Mouse (Mus musculus) right cerebral cortex, adult 2 months (tissue): Measurements from ENCODE around the gene Gm12169.
"Not testable (repeated sequence)": the region's sequence is repeated elsewhere in the genome, so short reads cannot be mapped to it uniquely, and the experiment has no call there.

Experiments used
- DNase-seq, 2 experiments: peaks; one replicate each; pipeline ENCODE4 v3.0.0; 2021 to 2022; ENCODE audit warnings: low spot score in 2 of 2

Gm12169 gene

DNA sequence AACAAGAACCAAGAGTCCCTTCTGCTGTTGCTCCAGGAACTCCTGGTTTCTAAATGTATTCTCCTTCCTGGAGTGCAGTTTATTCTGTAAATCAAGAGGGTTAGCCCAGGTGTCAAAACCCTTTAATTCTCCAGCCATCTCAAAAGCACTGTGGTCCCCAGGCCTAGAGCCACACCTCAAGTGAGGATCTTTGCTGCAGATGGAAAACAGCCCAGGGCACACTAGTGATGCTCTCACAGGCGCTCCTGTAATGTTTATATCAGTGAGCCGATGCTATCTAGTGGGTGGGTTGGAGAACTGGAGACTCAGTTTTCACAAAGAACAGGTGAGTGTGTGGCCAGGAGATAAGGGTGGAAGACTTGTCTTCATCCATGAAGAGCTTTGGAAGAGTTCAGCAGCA lies at the start of gene Gm12169:
Gene Gm12169 (plus strand): TSS at position 301 of the 400 bp plus-strand sequence.
- DNase-seq = no peak

GRCm38 (mm10) chr11:46474220-46474619 lies 49.8 kb upstream of the Gm12169 start:
- DNase-seq = no peak

GRCm38 (mm10) chr11:46479311-46479710 lies 44.7 kb upstream of the Gm12169 start:
- DNase-seq = no peak

GRCm38 (mm10) chr11:46480517-46480916 lies 43.5 kb upstream of the Gm12169 start:
- DNase-seq = peak; percentile 3 to 10

DNA sequence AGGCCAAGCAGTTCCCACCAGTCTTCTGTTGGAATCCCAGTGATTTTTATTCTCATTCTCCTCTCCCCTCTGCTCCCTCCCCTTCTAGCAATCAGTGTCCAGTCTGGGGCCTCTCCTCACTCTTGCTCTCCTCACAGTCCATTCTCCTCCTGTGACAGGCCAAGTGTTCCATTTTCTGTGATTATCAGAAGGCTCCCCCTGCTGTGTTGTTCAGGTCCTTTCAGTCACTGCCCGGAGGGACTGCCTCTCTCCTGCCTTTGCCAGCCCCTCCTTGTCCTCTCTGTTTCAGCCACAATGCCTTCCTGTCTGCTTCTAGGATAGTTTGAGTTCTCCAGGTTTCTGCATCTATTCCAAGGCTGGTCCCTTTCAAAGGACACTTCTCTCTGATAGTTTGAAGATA lies 35.8 kb upstream of the Gm12169 start:
- DNase-seq = no peak

GRCm38 (mm10) chr11:46488650-46489049 lies 35.4 kb upstream of the Gm12169 start:
- DNase-seq = peak in 1 of 2 experiments; percentile 7

GRCm38 (mm10) chr11:46507146-46507545 lies 16.9 kb upstream of the Gm12169 start:
- DNase-seq = no peak

DNA sequence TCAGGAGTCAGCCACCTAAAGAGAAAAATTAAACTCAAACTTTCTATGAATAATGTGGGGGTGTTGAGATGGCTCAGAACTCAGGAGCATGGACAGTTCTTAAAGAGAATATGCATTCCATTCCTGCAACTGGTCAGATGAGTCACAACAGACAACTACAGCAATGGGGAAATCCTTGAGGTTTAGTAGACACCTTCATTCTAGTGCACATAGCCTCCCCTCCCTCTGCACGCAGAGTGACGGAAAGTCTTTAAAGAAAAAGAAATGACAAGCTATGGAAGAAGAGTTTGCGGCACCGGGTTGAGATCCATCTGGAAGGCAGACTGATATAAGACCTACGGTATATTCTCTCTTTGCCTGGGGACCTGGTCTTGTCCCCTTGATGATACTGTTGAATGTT lies 14.1 kb upstream of the Gm12169 start:
- no peak for DNase-seq

- DNase-seq = not testable (repeated sequence)
Observed at GRCm38 (mm10) chr11:46521341-46521740, 2.7 kb upstream of the Gm12169 start.

DNA sequence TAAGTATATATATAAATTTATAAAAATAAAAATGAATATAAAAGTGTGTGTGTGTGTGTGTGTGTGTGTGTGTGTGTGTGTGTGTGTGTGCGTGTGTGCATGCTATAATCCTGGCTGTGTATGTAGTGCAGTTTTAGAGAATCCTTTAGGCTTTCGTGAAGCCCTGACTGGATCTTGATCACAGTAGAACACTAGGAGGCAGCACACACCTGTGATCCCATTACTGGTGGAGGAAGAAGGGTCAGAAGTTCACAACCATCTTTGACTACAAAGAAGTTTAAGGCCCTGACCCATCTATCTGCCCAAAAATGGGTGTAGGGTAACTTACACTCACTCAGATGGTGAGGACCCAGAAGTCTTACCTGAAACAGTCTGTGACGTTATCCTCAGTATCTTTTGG lies 1.3 kb upstream of the Gm12169 start:
- DNase-seq = no peak

- DNase-seq = no peak
Observed at GRCm38 (mm10) chr11:46530149-46530548, 6.1 kb downstream of the Gm12169 start.

DNA sequence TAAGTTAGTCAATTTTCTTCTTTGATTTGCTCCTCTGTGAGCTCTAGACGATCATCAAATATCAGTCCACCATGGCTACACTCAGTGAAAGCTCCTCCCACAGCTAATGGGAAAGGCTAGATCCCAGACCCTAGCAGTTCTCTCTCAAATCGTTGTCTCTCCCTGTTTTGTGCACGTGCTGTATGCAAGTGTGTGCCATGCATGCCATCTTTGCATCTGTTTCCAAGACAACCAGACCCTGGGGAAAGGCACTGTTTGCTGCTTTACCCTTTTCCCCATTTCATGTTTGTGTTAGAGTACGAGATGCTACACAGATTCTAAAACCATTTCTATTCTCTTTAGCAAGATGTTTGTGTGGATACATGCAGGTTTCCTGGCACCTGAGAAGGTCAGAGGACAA lies 13.0 kb downstream of the Gm12169 start:
- DNase-seq = no peak

DNA sequence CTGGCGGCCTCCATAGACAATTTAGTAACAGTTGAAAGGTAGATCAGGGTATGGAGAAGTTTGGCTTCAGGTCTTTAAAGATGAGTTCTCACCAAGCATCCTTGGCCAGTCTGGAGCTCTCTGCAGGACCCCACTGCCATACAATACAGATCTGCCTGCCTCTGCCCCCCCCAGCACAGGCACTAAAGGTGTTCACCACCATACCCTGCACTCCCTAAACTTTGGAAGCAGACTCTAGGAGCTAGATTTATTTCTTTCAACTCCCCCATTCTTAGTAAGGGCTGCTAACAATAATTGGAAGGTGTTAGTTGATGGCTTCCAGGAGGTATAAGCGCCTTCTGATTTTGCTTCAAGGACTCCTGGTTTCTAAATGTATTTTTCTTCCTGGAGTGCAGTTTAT lies 19.5 kb downstream of the Gm12169 start:
- no peak for DNase-seq

- DNase-seq = no peak
Observed at GRCm38 (mm10) chr11:46549721-46550120, 25.7 kb downstream of the Gm12169 start.

DNA sequence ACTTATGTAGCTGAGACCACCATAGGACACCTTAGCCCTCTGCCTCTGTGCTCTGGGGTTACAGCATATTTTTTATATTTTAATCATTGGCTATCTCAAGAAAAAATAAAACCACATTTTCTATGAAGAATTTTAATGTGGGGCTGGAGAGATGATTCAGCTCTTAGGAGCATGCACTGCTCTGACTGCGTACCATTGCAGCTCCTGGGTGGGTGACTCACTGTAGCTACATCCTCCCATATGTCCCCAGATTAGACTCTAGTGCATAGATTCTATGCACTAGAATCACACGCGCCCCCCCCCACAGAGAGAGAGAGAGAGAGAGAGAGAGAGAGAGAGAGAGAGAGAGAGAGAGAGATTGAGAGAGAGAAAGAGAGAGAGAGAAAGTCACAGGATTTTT lies 28.7 kb downstream of the Gm12169 start:
- DNase-seq = peak; percentile 19 to 20

- DNase-seq = no peak
Observed at GRCm38 (mm10) chr11:46561096-46561495, 37.1 kb downstream of the Gm12169 start.

DNA sequence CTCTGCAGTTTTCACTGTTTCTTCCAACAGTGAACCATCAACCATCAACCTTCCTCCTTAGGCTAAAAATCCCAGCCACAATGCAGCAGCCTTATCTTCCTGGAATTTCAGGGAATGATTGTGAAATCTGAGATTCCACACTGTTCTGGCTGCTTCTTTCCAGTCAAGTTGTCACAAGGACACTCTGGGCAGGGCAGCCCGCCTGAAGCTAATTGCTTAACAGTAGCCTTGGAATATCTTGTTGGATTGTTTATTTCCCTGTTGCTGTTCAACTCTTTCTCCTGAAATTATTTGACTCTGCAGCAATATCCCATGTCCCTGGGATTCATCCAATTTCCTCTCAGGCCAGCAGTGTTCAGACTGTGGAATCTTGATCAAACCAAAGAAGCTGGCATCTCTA lies 40.7 kb downstream of the Gm12169 start:
- DNase-seq = no peak

GRCm38 (mm10) chr11:46565967-46566366 lies 42.0 kb downstream of the Gm12169 start:
- DNase-seq = no peak

- no peak for DNase-seq
Observed at GRCm38 (mm10) chr11:46569107-46569506, 45.1 kb downstream of the Gm12169 start.

DNA sequence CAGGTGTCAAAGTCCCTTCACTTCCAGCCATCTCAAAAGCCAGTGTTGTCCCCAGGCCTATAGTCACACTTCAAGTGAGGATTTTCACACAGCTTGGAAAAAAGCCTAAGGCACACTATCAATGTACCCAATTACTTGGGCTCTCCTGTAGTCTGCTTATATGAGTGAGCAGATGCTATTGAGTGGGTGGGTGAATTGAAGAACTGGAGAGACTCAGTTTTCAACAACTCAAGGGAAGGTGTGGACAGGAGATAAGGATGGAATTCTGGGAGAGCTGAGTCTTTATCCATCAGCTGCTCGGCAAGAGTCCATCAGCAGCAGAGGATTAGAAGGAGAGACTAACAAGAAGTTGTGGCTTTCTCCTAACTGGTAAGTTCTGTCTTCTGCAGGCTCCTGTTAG lies 47.3 kb downstream of the Gm12169 start, which contains the start of gene BC053393:
Gene BC053393 (plus strand): TSS at position 210 of the 400 bp plus-strand sequence.
- peak; percentile 6 to 10 for DNase-seq

DNA sequence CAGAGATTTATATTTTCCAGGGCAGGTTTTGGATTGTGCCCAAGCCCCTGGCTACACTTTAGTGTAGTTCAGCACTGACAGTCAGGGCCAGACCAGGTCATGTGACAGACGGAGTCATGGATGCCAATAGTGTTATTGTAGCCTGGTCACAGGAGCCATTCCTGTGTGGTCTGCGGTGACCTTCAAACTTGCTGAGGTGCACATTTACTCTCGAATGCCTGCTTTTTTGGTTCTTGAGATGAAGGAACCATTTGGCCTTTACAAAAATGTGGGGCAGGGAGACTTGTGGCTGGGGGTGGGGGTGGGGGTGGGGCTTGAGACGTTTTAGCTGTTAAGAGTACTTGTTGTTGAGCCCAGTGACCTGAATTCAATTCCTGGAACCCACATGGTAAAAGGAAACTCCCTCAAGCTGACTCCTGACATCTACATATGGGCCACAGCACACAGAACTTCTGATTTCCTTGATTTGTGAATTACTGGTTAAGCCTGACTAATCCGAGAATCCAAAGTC lies 54.8 kb downstream of the Gm12169 start:
- no peak for DNase-seq

DNA sequence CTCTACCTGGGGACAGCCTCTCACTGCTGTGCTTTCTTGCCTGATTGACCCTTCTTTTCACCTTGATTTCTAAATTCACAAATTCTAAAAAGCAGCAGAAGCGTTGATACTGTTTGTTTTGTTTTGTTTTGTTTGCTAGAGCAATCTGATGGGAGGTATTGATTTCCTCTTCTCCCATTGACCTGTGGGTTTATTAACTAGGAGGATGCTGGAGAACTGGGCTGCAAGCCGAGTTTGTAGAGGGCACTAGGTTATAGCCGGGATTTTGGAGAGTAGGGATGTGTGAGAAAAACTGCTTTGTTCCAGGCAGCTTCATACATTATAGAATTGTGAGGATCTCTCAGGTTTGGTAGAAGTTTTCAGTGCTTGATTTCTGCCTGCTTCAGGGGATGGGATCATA lies 56.4 kb downstream of the Gm12169 start:
- no peak for DNase-seq

- no peak for DNase-seq
Observed at GRCm38 (mm10) chr11:46582741-46583140, 58.7 kb downstream of the Gm12169 start.
